Mouse (Mus musculus) lung, postnatal 0 days (tissue): ENCODE measurements around the gene Cbx1.
"Not testable (repeated sequence)": the region's sequence is repeated elsewhere in the genome, so short reads cannot be mapped to it uniquely, and the experiment has no call there.

Experiments
- CTCF ChIP-seq: IDR thresholded peaks from 2 replicates; pipeline ENCODE4 v1.5.1; 2016; ENCODE audit warnings: antibody characterized with exemption, mild to moderate bottlenecking
- EP300 ChIP-seq: IDR thresholded peaks from 2 replicates; pipeline ENCODE4 v1.6.1; 2016; ENCODE audit warnings: antibody characterized with exemption, mild to moderate bottlenecking, control low read depth

DNA sequence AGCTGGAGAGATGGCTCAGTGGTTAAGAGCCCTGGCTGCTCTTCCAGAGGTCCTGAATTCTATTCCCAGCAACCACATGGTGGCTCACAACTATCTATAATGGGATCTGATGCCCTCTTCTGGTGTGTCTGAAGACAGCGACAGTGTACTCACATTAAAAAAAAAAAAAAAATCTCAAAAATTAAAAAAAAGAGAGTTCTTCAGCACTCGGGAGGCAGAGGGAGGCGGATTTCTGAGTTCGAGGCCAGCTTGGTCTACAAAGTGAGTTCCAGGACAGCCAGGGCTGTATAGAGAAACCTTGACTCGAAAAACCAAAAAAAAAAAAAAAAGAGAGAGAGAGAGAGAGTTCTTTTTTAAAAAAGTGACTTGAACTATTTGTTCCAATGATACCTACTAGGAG, 60.2 kb downstream of the Cbx1 start:
- not testable (repeated sequence) for TF ChIP-seq CTCF, EP300
